Mouse (Mus musculus) limb, embryonic 11.5 days (tissue): ENCODE results near the gene Tubgcp6. TPM values are rescaled to one million over a fixed set of nuclear protein-coding genes. Genes with fewer than 3 reads are reported as not detected.

Experiments
- ATAC-seq: fragments of 200-750 bp; cut with Nextera tagmentation; 2 replicates; pipeline ENCODE4 v1.8.0; 2017; ENCODE audit warnings: low read depth; ENCODE audit not compliant: insufficient number of reproducible peaks, low FRiP score, low TSS enrichment
- DNase-seq: peaks from one replicate; pipeline ENCODE4 v3.0.0-alpha.2; 2015; ENCODE audit warnings: low spot score
- H3K27ac ChIP-seq: fragments of 300-500 bp; sonication (generic); replicated peaks from 2 replicates; pipeline ENCODE4 v1.5.1; 2014; ENCODE audit warnings: low read depth, mild to moderate bottlenecking, low read length
- H3K27me3 ChIP-seq: fragments of 300-500 bp; sonication (generic); 2 replicates; pipeline ENCODE4 v1.6.1; 2014; ENCODE audit warnings: mild to moderate bottlenecking, low read length, mixed read lengths; ENCODE audit not compliant: control insufficient read depth, insufficient read depth
- H3K36me3 ChIP-seq: fragments of 300-500 bp; sonication (generic); 2 replicates; pipeline ENCODE4 v1.6.1; 2014; ENCODE audit warnings: mild to moderate bottlenecking, low read length, moderate library complexity, mixed read lengths; ENCODE audit not compliant: control insufficient read depth, insufficient read depth
- H3K4me1 ChIP-seq: fragments of 300-500 bp; sonication (generic); 2 replicates; pipeline ENCODE4 v1.6.1; 2014; ENCODE audit warnings: low read length, mixed read lengths; ENCODE audit not compliant: control insufficient read depth, insufficient read depth
- H3K4me2 ChIP-seq: fragments of 300-500 bp; sonication (generic); 2 replicates; pipeline ENCODE4 v1.6.1; 2014; ENCODE audit warnings: low read depth, mild to moderate bottlenecking, moderate library complexity; ENCODE audit not compliant: severe bottlenecking
- H3K4me3 ChIP-seq: fragments of 300-500 bp; sonication (generic); 2 replicates; pipeline ENCODE4 v1.5.1; 2014; ENCODE audit warnings: low read depth, low read length
- H3K9ac ChIP-seq: fragments of 300-500 bp; sonication (generic); 2 replicates; pipeline ENCODE4 v1.6.1; 2014; ENCODE audit warnings: mild to moderate bottlenecking, low read length
- H3K9me3 ChIP-seq: fragments of 300-500 bp; sonication (generic); 2 replicates; pipeline ENCODE4 v1.6.1; 2016; ENCODE audit warnings: low read length; ENCODE audit not compliant: control insufficient read depth
- WGBS: fragments of 180-500 bp; shearing (Covaris S2); extraction: QIAGEN DNeasy Blood & Tissue Kit; methylation state at CpG from one replicate; pipeline ENCODE4 v1.1.7; 2014; 5-methylcytosine and 5-hydroxymethylcytosine counted together
- polyA plus RNA-seq: library from polyadenylated mRNA; unstranded; fragments of >200 nt; fragmentation: Nextera tagmentation; extraction: Ambion mirVana; gene quantifications from 2 replicates; pipeline ENCODE4 v1.2.1, GENCODE M21; 2014

Gene Tubgcp6
- polyA plus RNA-seq, 1 experiment from 2014 or later: 22.6 TPM

DNA sequence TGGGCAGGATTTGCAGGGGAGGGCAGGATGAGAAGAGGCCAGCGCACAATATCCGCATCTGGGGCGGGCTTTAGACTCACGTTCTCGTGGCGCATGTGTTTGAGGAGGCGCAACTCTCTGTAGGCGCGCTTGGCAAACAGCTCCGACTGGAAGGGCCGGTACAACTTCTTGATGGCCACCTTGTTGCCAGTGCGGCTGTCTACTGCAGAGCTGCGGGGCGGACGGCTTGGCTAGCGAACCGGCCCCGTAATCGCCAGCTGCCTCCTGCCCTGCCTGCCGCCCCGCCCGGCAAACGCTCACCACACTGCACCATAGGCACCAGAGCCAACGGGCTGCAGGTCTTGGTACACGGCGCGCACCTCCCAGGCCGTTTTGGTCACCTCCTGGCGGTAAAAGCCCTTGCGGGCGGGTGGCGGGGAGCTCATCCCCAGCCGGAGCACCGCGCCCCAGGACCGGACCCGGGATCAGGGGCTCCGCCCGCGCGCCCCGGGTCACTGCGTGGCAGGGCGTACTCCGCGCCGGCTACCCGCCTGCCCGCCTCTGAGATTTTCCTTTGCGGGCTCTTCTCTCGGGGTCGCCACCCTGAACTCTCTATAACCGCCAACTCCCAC lies 17.2 kb upstream of the Tubgcp6 start:
- under 1% methylated on average over 52 of the region's 53 CpGs for WGBS
- Histone ChIP-seq H3K4me2 (peak overlapping the region; percentile 98), H3K36me3 (no peaks in the 10 kb centered on the region), H3K9ac (peak overlapping the region; percentile 61), H3K9me3 (no peaks in the 10 kb centered on the region), H3K27ac (no peak overlapping the region; the same call in 1 of the 2 replicates), H3K4me1 (peaks cover 11% of the 10 kb centered on the region), H3K27me3 (no peaks in the 10 kb centered on the region), H3K4me3 (peak overlapping the region; percentile 57)
- DNase-seq (peak; percentile 61), ATAC-seq (no peak; the same call in none of the 2 replicates)

DNA sequence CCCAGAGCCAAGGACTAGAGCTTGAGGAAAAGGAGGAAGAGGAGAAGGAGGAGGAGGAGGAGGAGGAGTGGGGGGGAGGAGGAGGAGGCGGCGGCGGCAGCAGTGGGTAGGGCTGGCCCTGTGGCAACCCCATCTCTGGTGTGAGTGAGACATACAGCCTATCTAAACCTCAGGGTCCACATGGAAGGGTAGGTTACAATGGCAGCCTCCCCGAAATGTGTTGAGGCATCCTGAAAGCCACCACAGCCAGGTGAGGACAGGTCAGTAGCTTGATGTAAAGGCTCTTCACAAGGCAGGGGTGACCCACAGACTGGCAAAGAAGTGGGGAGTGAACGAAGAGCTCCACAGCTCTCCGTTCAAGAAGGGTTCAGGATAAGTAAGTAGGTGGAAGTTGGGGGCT lies 15.6 kb upstream of the Tubgcp6 start:
- WGBS: 92% methylated on average over 6 of the region's 6 CpGs
- peaks cover 11% of the 10 kb centered on the region for H3K4me1 ChIP-seq
- ATAC-seq: no peak
- no peaks in the 10 kb centered on the region for H3K27me3 ChIP-seq
- no peak overlapping the region for H3K4me3 ChIP-seq
- no peak for DNase-seq
- no peak overlapping the region for H3K4me2 ChIP-seq
- H3K36me3 ChIP-seq: no peaks in the 10 kb centered on the region
- H3K9me3 ChIP-seq: no peaks in the 10 kb centered on the region
- H3K9ac ChIP-seq: no peak overlapping the region
- H3K27ac ChIP-seq: no peak overlapping the region

GRCm38 (mm10) chr15:89138046-89138405 lies 15.1 kb upstream of the Tubgcp6 start:
- ATAC-seq: no peak
- no peak overlapping the region for H3K9ac ChIP-seq
- 91% methylated on average over 7 of the region's 7 CpGs for WGBS
- H3K4me1 ChIP-seq: peaks cover 11% of the 10 kb centered on the region
- DNase-seq: no peak
- H3K27ac ChIP-seq: no peak overlapping the region
- no peaks in the 10 kb centered on the region for H3K9me3 ChIP-seq
- H3K4me2 ChIP-seq: no peak overlapping the region
- no peaks in the 10 kb centered on the region for H3K27me3 ChIP-seq
- H3K4me3 ChIP-seq: no peak overlapping the region
- H3K36me3 ChIP-seq: no peaks in the 10 kb centered on the region

GRCm38 (mm10) chr15:89137378-89138045 lies 14.6 kb upstream of the Tubgcp6 start:
- no peak overlapping the region for H3K27ac ChIP-seq
- H3K4me2 ChIP-seq: no peak overlapping the region
- no peak overlapping the region for H3K9ac ChIP-seq
- WGBS: 73% methylated on average over 11 of the region's 11 CpGs
- no peak overlapping the region for H3K4me3 ChIP-seq
- H3K4me1 ChIP-seq: peaks cover 11% of the 10 kb centered on the region
- no peaks in the 10 kb centered on the region for H3K36me3 ChIP-seq
- no peak for DNase-seq
- H3K27me3 ChIP-seq: no peaks in the 10 kb centered on the region
- no peak for ATAC-seq
- no peaks in the 10 kb centered on the region for H3K9me3 ChIP-seq

GRCm38 (mm10) chr15:89136461-89137155 lies 13.7 kb upstream of the Tubgcp6 start:
- ATAC-seq: no peak
- Histone ChIP-seq H3K9ac (no peak overlapping the region), H3K4me1 (peaks cover 11% of the 10 kb centered on the region), H3K4me2 (no peak overlapping the region), H3K9me3 (no peaks in the 10 kb centered on the region), H3K27me3 (no peaks in the 10 kb centered on the region), H3K27ac (no peak overlapping the region), H3K36me3 (no peaks in the 10 kb centered on the region), H3K4me3 (no peak overlapping the region)
- 90% methylated on average over 5 of the region's 5 CpGs for WGBS
- DNase-seq: no peak

DNA sequence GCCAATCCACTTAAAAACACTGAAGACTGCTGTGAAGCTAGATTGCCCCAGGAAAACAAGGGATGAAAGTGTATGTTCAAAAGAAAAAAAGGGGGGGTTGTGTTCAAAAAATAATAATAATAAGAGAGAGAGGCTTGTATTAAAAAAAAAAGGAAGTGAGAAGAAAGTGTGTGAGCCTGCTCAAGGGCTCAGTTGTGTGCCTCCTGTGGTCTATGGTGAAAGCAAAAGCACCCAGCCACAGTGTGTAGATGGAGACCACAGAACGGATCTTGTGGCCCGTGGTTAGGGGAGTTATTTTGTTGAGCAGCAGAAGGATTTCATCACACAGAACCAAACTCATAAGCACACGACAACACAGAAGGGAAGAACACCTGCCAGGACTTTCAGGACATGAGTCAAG lies 8.4 kb upstream of the Tubgcp6 start:
- no peak for DNase-seq
- ATAC-seq: no peak
- Histone ChIP-seq H3K4me2 (no peak overlapping the region), H3K27me3 (no peaks in the 10 kb centered on the region), H3K9ac (no peak overlapping the region), H3K27ac (no peak overlapping the region), H3K9me3 (no peaks in the 10 kb centered on the region), H3K36me3 (no peaks in the 10 kb centered on the region), H3K4me1 (peaks cover 8% of the 10 kb centered on the region), H3K4me3 (no peak overlapping the region)
- WGBS: 88% methylated on average over 3 of the region's 3 CpGs

GRCm38 (mm10) chr15:89130245-89130644 lies 7.3 kb upstream of the Tubgcp6 start:
- DNase-seq: no peak
- Histone ChIP-seq H3K4me2 (no peak overlapping the region), H3K9me3 (no peaks in the 10 kb centered on the region), H3K4me1 (peaks cover 8% of the 10 kb centered on the region), H3K4me3 (no peak overlapping the region), H3K36me3 (peaks cover 2% of the 10 kb centered on the region; the same call in 1 of the 2 replicates), H3K27ac (no peak overlapping the region), H3K9ac (no peak overlapping the region), H3K27me3 (no peaks in the 10 kb centered on the region)
- ATAC-seq: no peak

DNA sequence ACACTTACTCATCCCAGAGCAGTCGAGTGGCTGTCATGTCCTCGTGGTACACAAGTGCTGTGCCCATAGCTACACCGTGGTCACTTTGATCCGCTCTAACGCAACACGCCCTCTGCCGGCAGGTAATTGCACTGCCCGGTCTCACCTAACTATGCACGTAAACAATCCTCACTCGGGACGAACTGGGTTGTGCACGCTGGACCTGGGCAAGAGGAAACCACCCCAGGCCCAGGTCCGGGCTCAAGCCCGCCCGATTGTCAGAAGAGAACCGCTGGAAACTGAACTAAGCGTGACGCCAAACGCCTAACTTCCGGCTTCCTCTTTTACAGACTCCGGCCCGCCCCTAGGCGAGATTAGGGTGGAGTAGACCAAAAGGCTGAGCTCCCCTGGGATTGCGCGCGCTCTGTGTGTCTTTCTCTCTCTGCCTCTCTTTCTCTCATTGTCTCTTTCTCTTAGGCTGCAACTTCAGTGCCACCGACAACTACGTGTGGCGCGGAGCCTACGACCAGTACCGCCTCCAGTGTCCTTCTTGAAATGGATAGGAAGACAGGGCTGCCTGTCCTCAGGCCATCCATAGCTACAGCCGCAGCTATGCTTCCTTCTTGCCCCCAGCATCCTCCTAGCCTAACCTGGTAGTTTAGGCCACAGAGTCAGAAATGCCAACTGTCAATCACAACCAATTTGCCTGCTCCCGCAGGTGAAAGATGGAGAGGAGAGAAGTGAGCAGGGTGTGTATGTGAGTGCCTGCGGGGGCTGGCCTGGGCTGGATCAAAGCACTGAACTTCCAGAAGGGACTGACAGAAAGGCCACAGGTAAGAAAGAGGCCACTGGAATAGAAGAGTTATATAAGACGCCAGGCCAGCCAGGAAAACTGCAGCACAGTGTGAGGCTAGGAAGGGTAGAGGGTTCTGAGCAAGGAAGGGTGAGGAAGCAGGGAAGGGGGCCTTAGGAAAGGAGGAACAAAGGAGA lies 5.8 kb upstream of the Tubgcp6 start, which contains the start of gene Hdac10:
Gene Hdac10, minus strand, starts transcription at position 319 of the 969 bp plus-strand sequence.
- H3K4me2 ChIP-seq: peak within 1 kb of the TSS; percentile 65
- 3% methylated on average over 36 of the region's 36 CpGs for WGBS
- no peaks in the 10 kb centered on the region for H3K9me3 ChIP-seq
- ATAC-seq: peak; percentile 74
- H3K9ac ChIP-seq: peak within 1 kb of the TSS; percentile 65
- H3K27me3 ChIP-seq: no peaks in the 10 kb centered on the region
- H3K36me3 ChIP-seq: peaks cover 2% of the 10 kb centered on the region; the same call in 1 of the 2 replicates
- H3K4me1 ChIP-seq: peaks cover 11% of the 10 kb centered on the region
- peak within 1 kb of the TSS; percentile 50 for H3K4me3 ChIP-seq
- no peak within 1 kb of the TSS for H3K27ac ChIP-seq
- DNase-seq: peak; percentile 91
